Mouse (Mus musculus): ENCODE measurements around the gene Cdc25b. TPM values are rescaled to one million over a fixed set of nuclear protein-coding genes. Genes with fewer than 3 reads are reported as not detected.

Gene Cdc25b
- total and polyA plus RNA-seq, 3 experiments = 11.6 to 24.0 (median 21.3) TPM

DNA sequence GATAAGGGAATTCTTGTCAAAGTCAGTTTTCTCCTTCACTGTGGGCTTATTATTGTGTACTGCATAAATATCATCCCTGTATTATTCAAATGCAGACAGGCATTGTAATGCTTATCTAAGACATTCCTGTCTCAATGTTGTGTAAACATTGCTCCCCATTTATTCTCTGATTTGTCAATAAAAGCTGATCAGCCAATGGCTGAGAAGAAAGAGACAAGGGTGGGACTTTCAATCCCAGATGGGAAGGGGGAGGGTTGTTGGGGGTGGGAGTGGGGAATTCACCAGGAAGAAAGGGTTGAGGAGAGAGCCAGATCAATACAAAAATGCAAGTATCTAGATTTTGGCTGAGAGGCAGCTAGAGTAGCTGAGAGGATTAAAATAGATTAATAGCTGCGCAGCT, 17.8 kb upstream of the Cdc25b start:
- DNase-seq (ENCODE audit: extremely low read depth) = no peak
- H3K4me3 ChIP-seq (replicated peaks in 1 of 3; ENCODE audit: low read depth in 2 of 3, low read length in 2 of 3, poor library complexity in 1 of 3) = no peak overlapping the region
- H3K4me2 ChIP-seq (ENCODE audit: insufficient read depth, low read depth, poor library complexity, severe bottlenecking) = no peak overlapping the region
- in situ Hi-C loops (cut with MboI; ENCODE audit: low pct_ligation_motif_present, low pct_unique_long_range_greater_than_20kb, low sequenced_read_pairs) = no loop called here
- TF ChIP-seq JUN (IDR thresholded peaks at IDR 0.05; ENCODE audit: insufficient read depth, low read depth, low read length) (no peak), USF2 (conservative IDR thresholded peaks at IDR 0.05; ENCODE audit: low read depth, low read length) (no peak), ETS1 (conservative IDR thresholded peaks at IDR 0.05; ENCODE audit: low read depth, low read length) (no peak), NRF1 (IDR thresholded peaks at IDR 0.05; ENCODE audit: low read depth, low read length) (no peak)
- H3K79me2 ChIP-seq (replicated peaks; ENCODE audit: control insufficient read depth, extremely low read depth, insufficient read depth, poor library complexity, severe bottlenecking) = no peaks in the 10 kb centered on the region
- no peaks in the 10 kb centered on the region for H3K27me3 ChIP-seq (replicated peaks)
- no peak overlapping the region for H3K9ac ChIP-seq (ENCODE audit: insufficient read depth, low read depth)
- dilution Hi-C loops (cut with MboI; ENCODE audit: extremely low pct_ligation_motif_present, extremely low pct_unique_long_range_greater_than_20kb, low sequenced_read_pairs) = no loop called here
- peaks cover 0 to 7% of the 10 kb centered on the region in 2 experiments; a peak in 1 of 4 replicates for H3K4me1 ChIP-seq (ENCODE audit: control insufficient read depth in 1 of 2, insufficient read depth in 2 of 2)
- peaks cover 13% of the 10 kb centered on the region for H3K9me3 ChIP-seq (replicated peaks; ENCODE audit: low read length)
- H3K36me3 ChIP-seq (replicated peaks in 1 of 2; ENCODE audit: control insufficient read depth in 1 of 2, insufficient read depth in 1 of 2, low read length in 1 of 2) = peaks cover 0 to 4% of the 10 kb centered on the region in 2 experiments
- no peak overlapping the region for H3K27ac ChIP-seq (ENCODE audit: insufficient read depth, low read depth)

DNA sequence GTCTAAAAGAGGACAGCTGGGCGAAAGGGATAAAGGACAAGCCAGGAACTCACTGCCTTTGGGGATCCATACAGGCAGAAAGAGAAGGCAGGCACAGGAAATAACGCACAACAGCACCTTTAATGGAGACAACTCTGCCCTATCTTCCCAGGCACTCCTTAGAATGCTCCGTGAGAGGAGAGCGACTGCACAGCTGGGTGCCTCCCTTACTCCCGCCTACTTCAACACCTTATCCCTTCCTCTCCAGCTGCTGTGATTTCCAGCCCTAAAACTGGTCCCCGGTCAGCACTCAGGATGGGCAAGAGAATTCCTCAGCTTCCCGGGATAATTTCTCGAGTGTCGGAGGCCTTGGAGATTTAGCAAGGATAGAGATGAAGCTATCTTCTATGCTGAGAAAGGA, 15.8 kb upstream of the Cdc25b start:
- Histone ChIP-seq H3K27ac (ENCODE audit: insufficient read depth, low read depth) (no peak overlapping the region), H3K9me3 (replicated peaks; ENCODE audit: low read length) (peaks cover 3% of the 10 kb centered on the region), H3K79me2 (replicated peaks; ENCODE audit: control insufficient read depth, extremely low read depth, insufficient read depth, poor library complexity, severe bottlenecking) (no peaks in the 10 kb centered on the region), H3K4me3 (replicated peaks in 1 of 3; ENCODE audit: low read depth in 2 of 3, low read length in 2 of 3, poor library complexity in 1 of 3) (no peak overlapping the region), H3K4me2 (ENCODE audit: insufficient read depth, low read depth, poor library complexity, severe bottlenecking) (no peak overlapping the region), H3K4me1 (ENCODE audit: control insufficient read depth in 1 of 2, insufficient read depth in 2 of 2) (peaks cover 2 to 11% of the 10 kb centered on the region in 2 experiments; a peak in 1 of 4 replicates), H3K9ac (ENCODE audit: insufficient read depth, low read depth) (no peak overlapping the region), H3K27me3 (replicated peaks) (no peaks in the 10 kb centered on the region), H3K36me3 (replicated peaks in 1 of 2; ENCODE audit: control insufficient read depth in 1 of 2, insufficient read depth in 1 of 2, low read length in 1 of 2) (peaks cover 0 to 4% of the 10 kb centered on the region in 2 experiments)
- TF ChIP-seq MAZ (IDR thresholded peaks at IDR 0.05; ENCODE audit: low read depth, low read length) = no peak
- no peak for TF ChIP-seq ZMIZ1 (IDR thresholded peaks at IDR 0.05; ENCODE audit: low read depth, low read length)
- TF ChIP-seq USF1 (IDR thresholded peaks at IDR 0.05; ENCODE audit: low read depth, low read length) = no peak
- TF ChIP-seq MEF2A (IDR thresholded peaks at IDR 0.05; ENCODE audit: borderline replicate concordance, low read depth, low read length) = no peak
- no peak for TF ChIP-seq SIN3A (IDR thresholded peaks at IDR 0.05; ENCODE audit: low read length)
- no peak for TF ChIP-seq UBTF (IDR thresholded peaks at IDR 0.05; ENCODE audit: low read depth, low read length)
- no peak for TF ChIP-seq E2F4 (IDR thresholded peaks at IDR 0.05; ENCODE audit: insufficient replicate concordance, low read depth, low read length)
- no peak for TF ChIP-seq PAX5 (IDR thresholded peaks at IDR 0.05; ENCODE audit: low read length)
- no peak for TF ChIP-seq ELF1 (IDR thresholded peaks at IDR 0.05; ENCODE audit: low read depth, low read length)
- TF ChIP-seq ZNF384 (IDR thresholded peaks at IDR 0.05; ENCODE audit: low read depth, low read length) = no peak
- TF ChIP-seq HCFC1 (IDR thresholded peaks at IDR 0.05; ENCODE audit: low read depth, low read length) = no peak
- no peak for TF ChIP-seq GABPA (IDR thresholded peaks at IDR 0.05; ENCODE audit: insufficient replicate concordance, low read depth, low read length)
- TF ChIP-seq JUND (conservative IDR thresholded peaks at IDR 0.05; ENCODE audit: low read depth, low read length) = no peak
- in situ Hi-C loops (cut with MboI; ENCODE audit: low pct_ligation_motif_present, low pct_unique_long_range_greater_than_20kb, low sequenced_read_pairs) = no loop called here
- DNase-seq (ENCODE audit: extremely low read depth) = no peak
- dilution Hi-C loops (cut with MboI; ENCODE audit: extremely low pct_ligation_motif_present, extremely low pct_unique_long_range_greater_than_20kb, low sequenced_read_pairs) = no loop called here
